Mouse (Mus musculus) megakaryocyte-erythroid progenitor cell, adult 5 weeks (primary cell): Measurements from ENCODE around the gene Prdx4. TPM values are rescaled to one million over a fixed set of nuclear protein-coding genes. Genes with fewer than 3 reads are reported as not detected.

Experiments used
- polyA plus RNA-seq: library from polyadenylated mRNA; stranded (reverse); fragments of >175 nt; gene quantifications from 2 replicates; pipeline ENCODE4 v1.2.3, GENCODE M21; 2012

The Prdx4 gene
- polyA plus RNA-seq: 24.5 and 28.2 TPM in 2 replicates

DNA sequence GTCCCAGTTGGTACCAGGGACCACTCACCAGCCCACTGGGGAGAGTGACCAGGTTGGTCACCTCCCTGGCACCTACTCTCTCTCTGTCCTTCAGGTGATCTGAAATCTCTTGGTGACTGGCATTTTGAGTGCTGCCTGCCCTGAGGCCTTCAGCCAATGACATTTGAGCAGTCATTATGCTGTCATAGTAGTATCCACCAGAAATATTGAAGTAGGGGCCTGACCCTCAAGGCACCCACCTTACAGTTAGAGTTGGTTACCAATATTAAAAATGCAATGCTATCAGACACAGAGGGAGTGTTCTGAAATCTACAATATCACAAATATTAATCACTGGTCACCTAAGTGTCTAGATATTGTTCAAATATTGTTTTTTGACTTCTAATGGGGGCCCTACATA, at the start of gene Prdx4:
Gene Prdx4, minus strand, starts transcription at position 101 of the 400 bp plus-strand sequence.

Other genes with a start within 250 kb of the Prdx4 start
- gene Magea2, start 247.1 kb downstream of the Prdx4 start, polyA plus RNA-seq: not detected in 2 replicates
- gene Cldn34b2, start 212.3 kb downstream of the Prdx4 start, polyA plus RNA-seq: 0.06 TPM in 1 of 2 replicates, not detected in the other
- gene Sat1, start 124.3 kb downstream of the Prdx4 start, polyA plus RNA-seq: 49.9 and 66.5 TPM in 2 replicates
- 5.9 and 8.5 TPM in 2 replicates for gene Acot9, start 78.3 kb downstream of the Prdx4 start, polyA plus RNA-seq